Mouse (Mus musculus) liver, embryonic 16.5 days (tissue): Measurements from ENCODE around the gene Tmem132b. TPM values are rescaled to one million over a fixed set of nuclear protein-coding genes. Genes with fewer than 3 reads are reported as not detected.

Experiments used
- ATAC-seq: fragments of 200-750 bp; cut with Nextera tagmentation; 2 replicates; pipeline ENCODE4 v1.8.0; 2017; ENCODE audit warnings: low read depth, mild to moderate bottlenecking, moderate number of reproducible peaks, moderate library complexity
- H3K27ac ChIP-seq: fragments of 300-500 bp; sonication (generic); 2 replicates; pipeline ENCODE4 v1.5.1; 2014; ENCODE audit warnings: mild to moderate bottlenecking, low read length
- H3K27me3 ChIP-seq: fragments of 300-500 bp; sonication (generic); 2 replicates; pipeline ENCODE4 v1.6.1; 2014; ENCODE audit warnings: low read depth, low read length, mixed read lengths; ENCODE audit not compliant: control insufficient read depth, insufficient read depth
- H3K36me3 ChIP-seq: fragments of 300-500 bp; sonication (generic); 2 replicates; pipeline ENCODE4 v1.6.1; 2014; ENCODE audit warnings: mild to moderate bottlenecking; ENCODE audit not compliant: control insufficient read depth, insufficient read depth
- H3K4me1 ChIP-seq: fragments of 300-500 bp; sonication (generic); 2 replicates; pipeline ENCODE4 v1.6.1; 2014; ENCODE audit warnings: low read depth, low read length, mixed read lengths; ENCODE audit not compliant: control insufficient read depth
- H3K4me2 ChIP-seq: fragments of 300-500 bp; sonication (generic); 2 replicates; pipeline ENCODE4 v1.6.1; 2014; ENCODE audit warnings: low read depth, low read length, mixed read lengths
- H3K4me3 ChIP-seq: fragments of 300-500 bp; sonication (generic); 2 replicates; pipeline ENCODE4 v1.5.1; 2014; ENCODE audit warnings: low read depth, mild to moderate bottlenecking, low read length
- H3K9ac ChIP-seq: fragments of 300-500 bp; sonication (generic); 2 replicates; pipeline ENCODE4 v1.6.1; 2014; ENCODE audit warnings: low read depth, low read length
- H3K9me3 ChIP-seq: fragments of 300-500 bp; sonication (generic); replicated peaks from 2 replicates; pipeline ENCODE4 v1.6.1; 2016; ENCODE audit warnings: low read length; ENCODE audit not compliant: control insufficient read depth
- WGBS: fragments of 180-500 bp; shearing (Covaris S2); extraction: QIAGEN DNeasy Blood & Tissue Kit; methylation state at CpG from one replicate; pipeline ENCODE4 v1.1.7; 2014; ENCODE audit not compliant: insufficient replicate concordance; 5-methylcytosine and 5-hydroxymethylcytosine counted together
- polyA plus RNA-seq: library from polyadenylated mRNA; unstranded; fragments of >200 nt; fragmentation: Nextera tagmentation; extraction: Ambion mirVana; gene quantifications from 2 replicates; pipeline ENCODE4 v1.2.1, GENCODE M21; 2015

Tmem132b gene
- polyA plus RNA-seq, 1 experiment from 2014 or later: not detected

DNA sequence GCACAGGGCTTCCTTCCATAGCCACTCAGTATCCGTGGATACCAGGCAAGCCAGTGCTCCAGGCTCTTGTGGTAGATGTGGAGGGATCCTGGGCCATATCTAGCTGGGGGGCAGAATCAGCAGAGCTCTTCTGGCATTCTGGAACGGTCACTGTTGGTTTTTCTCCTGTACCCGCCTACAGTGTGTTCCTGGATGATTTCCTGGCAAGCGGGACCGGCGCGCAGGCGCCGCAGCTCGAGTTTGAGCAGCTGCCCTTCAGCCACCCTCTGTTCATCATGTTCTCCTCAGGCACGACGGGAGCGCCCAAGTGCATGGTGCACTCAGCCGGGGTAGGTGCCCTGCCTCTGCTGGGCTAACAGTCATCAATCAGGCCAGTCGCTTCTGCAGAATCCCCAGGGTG is 25.6 kb upstream of the Tmem132b start:
- H3K27ac ChIP-seq: no peak overlapping the region
- H3K4me3 ChIP-seq: no peak overlapping the region
- peaks cover 7% of the 10 kb centered on the region; the same call in 1 of the 2 replicates for H3K36me3 ChIP-seq
- H3K9me3 ChIP-seq: no peaks in the 10 kb centered on the region
- no peak for ATAC-seq
- H3K4me2 ChIP-seq: no peak overlapping the region
- no peaks in the 10 kb centered on the region for H3K4me1 ChIP-seq
- H3K9ac ChIP-seq: no peak overlapping the region
- WGBS: 90% methylated on average over 15 of the region's 15 CpGs
- no peaks in the 10 kb centered on the region for H3K27me3 ChIP-seq

DNA sequence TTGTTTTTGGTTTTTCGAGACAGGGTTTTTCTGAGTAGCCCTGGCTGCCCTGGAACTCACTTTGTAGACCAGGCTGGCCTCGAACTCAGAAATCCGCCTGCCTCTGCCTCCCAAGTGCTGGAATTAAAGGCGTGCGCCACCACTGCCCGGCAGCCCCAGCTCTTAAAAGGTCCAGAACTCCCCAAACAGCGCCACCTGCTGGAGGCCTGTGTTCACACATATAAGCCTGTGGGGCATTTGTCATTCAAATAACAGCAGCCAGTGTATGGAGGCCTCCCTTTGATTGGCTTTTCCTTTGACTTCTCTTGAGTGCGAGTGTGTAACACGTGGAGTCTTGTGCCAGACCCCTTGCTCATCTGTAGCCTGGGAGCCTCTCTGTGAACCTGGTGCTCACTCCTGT is 24.0 kb upstream of the Tmem132b start:
- Histone ChIP-seq H3K4me1 (no peaks in the 10 kb centered on the region), H3K9me3 (no peaks in the 10 kb centered on the region), H3K27me3 (no peaks in the 10 kb centered on the region), H3K9ac (no peak overlapping the region), H3K4me2 (no peak overlapping the region), H3K27ac (no peak overlapping the region), H3K36me3 (peaks cover 13% of the 10 kb centered on the region), H3K4me3 (no peak overlapping the region)
- WGBS: 89% methylated on average over 9 of the region's 9 CpGs
- no peak for ATAC-seq

DNA sequence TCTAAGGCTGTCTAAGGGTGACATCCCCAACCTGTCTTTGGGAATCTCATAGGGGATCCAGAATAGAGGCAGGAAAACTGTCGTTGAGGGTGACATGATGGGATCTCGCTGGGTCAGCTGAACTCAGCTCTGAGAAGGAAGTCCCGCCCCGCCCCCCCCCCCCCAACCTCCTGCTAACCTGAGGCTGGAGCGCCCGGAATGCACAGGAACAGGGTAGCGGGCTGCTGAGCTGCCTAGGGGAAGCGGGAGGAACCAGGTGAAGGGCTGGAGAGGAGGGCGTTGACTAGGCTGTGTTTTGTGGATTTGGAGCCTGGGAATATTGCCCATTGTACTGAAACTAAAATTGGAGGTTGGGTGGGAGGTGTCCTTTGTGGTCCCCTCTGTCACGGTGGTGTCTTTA is 23.6 kb upstream of the Tmem132b start:
- Histone ChIP-seq H3K36me3 (peaks cover 14% of the 10 kb centered on the region), H3K4me3 (no peak overlapping the region), H3K27ac (no peak overlapping the region), H3K4me1 (no peaks in the 10 kb centered on the region), H3K9me3 (no peaks in the 10 kb centered on the region), H3K9ac (no peak overlapping the region), H3K4me2 (no peak overlapping the region), H3K27me3 (no peaks in the 10 kb centered on the region)
- no peak for ATAC-seq
- 88% methylated on average over 10 of the region's 10 CpGs for WGBS

DNA sequence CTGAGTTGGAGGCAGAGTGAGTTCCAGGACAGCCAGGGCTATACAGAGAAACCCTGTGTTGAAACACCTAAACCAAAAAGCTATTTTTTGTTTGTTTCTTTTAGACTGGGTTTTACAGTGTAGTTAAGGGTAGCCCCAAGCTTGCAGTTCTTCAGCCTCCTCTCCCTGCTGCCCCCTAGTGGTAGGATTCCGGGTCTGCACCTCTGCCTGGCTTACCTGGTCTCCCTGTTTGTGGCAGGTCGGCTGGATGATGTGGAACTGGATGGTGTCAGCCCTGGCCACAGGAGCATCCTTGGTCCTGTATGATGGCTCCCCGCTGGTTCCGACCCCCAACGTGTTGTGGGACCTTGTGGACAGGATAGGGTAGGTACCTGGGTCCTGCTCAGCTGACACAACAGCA is 22.0 kb upstream of the Tmem132b start:
- Histone ChIP-seq H3K27ac (no peak overlapping the region), H3K4me1 (no peaks in the 10 kb centered on the region), H3K27me3 (no peaks in the 10 kb centered on the region), H3K4me3 (no peak overlapping the region), H3K9me3 (no peaks in the 10 kb centered on the region), H3K36me3 (peaks cover 14% of the 10 kb centered on the region), H3K9ac (no peak overlapping the region), H3K4me2 (no peak overlapping the region)
- 39% methylated on average over 5 of the region's 5 CpGs for WGBS
- no peak; the same call in 1 of the 2 replicates for ATAC-seq

DNA sequence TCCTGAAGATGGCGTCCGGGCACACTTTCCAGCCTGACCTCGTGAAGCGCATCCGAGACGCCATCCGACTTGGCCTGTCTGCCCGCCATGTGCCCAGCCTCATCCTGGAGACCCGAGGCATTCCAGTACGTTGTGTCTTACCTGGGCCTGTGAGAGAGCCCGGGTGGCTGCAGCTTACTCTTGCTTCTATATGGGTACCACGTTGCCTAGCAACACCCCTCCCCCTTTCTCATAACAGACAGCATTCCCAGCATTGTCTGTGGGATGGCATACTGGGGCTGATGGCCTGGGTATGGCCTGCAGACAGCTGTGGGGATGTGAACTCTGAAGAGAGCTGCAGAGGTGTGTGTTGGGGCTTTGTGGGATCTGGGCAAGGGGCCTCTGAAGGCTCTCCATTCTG is 16.6 kb upstream of the Tmem132b start:
- Histone ChIP-seq H3K4me3 (no peak overlapping the region), H3K9ac (no peak overlapping the region), H3K9me3 (no peaks in the 10 kb centered on the region), H3K4me2 (no peak overlapping the region), H3K27ac (no peak overlapping the region), H3K4me1 (no peaks in the 10 kb centered on the region), H3K36me3 (peaks cover 16% of the 10 kb centered on the region), H3K27me3 (no peaks in the 10 kb centered on the region)
- ATAC-seq: no peak
- WGBS: 84% methylated on average over 12 of the region's 12 CpGs

DNA sequence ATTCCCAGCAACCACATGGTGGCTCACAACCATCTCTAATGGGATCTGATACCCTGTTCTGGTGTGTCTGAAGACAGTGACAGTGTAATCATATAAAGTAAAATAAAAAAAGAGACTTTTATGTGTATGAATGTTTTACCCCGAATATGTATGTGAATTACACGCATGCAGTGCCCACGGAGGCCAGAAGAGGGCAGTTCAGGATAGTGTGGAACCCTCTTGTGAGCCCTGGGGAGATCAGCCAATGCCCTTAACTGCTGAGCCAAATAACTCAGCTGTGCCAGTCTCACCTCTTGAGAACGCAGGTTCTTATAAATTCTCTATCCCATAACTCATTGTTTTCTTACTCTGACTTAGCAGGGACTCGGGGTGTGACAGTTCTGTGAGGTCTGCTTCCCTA is 12.9 kb upstream of the Tmem132b start:
- 56% methylated on average over 5 of the region's 5 CpGs for WGBS
- Histone ChIP-seq H3K9me3 (no peaks in the 10 kb centered on the region), H3K4me1 (no peaks in the 10 kb centered on the region; the same call in 1 of the 2 replicates), H3K4me2 (no peak overlapping the region), H3K27ac (no peak overlapping the region), H3K4me3 (no peak overlapping the region), H3K27me3 (no peaks in the 10 kb centered on the region), H3K36me3 (peaks cover 7% of the 10 kb centered on the region), H3K9ac (no peak overlapping the region)
- ATAC-seq: no peak

DNA sequence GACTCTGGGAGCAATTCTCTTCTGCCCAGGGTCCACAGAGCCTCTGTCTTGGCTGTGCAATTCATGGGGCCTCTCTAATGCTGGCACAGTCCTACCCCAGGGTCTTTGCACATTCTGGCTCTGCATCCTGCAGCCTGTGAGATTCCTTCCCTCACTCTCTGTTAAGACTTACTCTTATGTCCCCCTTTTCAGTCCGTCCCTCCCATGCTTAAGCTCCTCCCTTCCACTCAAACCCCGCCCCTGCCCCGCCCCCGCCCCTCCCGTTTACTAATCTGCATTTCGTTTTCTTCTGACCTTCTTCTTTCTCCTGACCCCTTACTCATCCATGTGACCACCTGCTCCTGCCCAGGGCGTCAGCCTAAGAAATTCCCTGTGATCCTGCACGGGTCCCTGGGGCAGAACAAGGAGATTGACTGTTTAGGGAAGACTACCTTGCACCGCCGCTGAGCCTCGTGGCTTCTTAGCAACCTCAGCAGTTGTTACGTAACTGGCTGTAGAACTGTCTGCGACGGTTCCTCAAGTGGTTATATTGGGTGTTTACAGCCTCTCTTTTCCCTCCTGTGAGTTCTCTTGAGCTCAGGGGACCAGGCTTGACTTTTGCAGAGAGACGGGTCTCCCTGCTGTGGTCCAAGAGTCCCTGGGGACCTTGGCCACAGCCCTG is 10.5 kb upstream of the Tmem132b start:
- WGBS: 4% methylated on average over 15 of the region's 15 CpGs
- ATAC-seq: 0 out of 2 replicates have a peak, but pooled peaks have one; percentile 21
- peak overlapping the region; percentile 59 for H3K4me2 ChIP-seq
- H3K4me3 ChIP-seq: peak overlapping the region; percentile 39
- H3K27me3 ChIP-seq: no peaks in the 10 kb centered on the region
- no peaks in the 10 kb centered on the region; the same call in 1 of the 2 replicates for H3K4me1 ChIP-seq
- H3K9me3 ChIP-seq: no peaks in the 10 kb centered on the region
- H3K9ac ChIP-seq: no peak overlapping the region
- no peak overlapping the region for H3K27ac ChIP-seq
- peaks cover 7% of the 10 kb centered on the region for H3K36me3 ChIP-seq

DNA sequence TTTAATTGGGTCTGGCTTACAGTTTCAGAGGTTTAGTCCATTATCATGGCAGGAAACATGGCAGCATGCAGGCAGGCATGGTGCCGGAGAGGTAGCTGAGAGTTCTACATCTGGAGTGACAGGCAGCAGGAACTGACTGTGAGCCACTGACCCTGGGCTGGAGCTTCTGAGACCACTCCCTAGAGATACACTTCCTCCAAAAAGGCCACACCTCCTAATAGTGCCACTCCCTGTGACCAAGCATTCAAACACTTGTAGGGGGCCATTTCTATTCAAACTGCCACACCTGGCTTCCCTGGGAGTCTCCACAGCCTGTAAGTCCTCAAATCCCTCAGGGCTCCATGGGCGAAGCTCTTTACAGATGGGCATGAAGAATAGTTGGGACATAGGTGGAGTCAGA is 8.2 kb upstream of the Tmem132b start:
- WGBS: 50% methylated on average over 2 of the region's 2 CpGs
- no peaks in the 10 kb centered on the region; the same call in 1 of the 2 replicates for H3K4me1 ChIP-seq
- H3K4me2 ChIP-seq: no peak overlapping the region
- H3K9ac ChIP-seq: no peak overlapping the region
- no peaks in the 10 kb centered on the region; the same call in 1 of the 2 replicates for H3K9me3 ChIP-seq
- ATAC-seq: no peak
- no peak overlapping the region for H3K27ac ChIP-seq
- H3K4me3 ChIP-seq: no peak overlapping the region
- H3K36me3 ChIP-seq: no peaks in the 10 kb centered on the region
- H3K27me3 ChIP-seq: no peaks in the 10 kb centered on the region

DNA sequence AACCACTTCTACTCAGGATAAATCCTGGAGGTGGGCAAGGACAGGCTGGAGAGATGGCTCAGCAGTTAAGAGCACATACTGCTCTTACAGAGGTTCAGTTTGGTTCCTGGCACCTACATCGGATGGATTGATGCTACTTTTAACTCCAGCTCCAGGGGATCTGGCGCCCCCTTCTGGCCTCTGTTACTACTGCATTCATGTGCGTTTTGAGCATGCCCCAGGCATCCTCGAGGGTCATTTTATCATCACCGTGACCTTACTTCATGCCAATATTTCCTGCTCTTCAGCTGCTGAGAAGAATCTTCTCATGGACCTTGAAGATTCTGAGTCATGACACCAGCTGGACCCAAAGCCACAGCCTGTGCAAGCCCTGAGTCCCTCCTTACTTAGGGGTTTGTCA is 6.1 kb upstream of the Tmem132b start:
- no peak for ATAC-seq
- Histone ChIP-seq H3K27ac (no peak overlapping the region), H3K9ac (no peak overlapping the region), H3K4me2 (no peak overlapping the region), H3K36me3 (no peaks in the 10 kb centered on the region), H3K4me3 (no peak overlapping the region), H3K4me1 (no peaks in the 10 kb centered on the region; the same call in 1 of the 2 replicates), H3K9me3 (no peaks in the 10 kb centered on the region; the same call in 1 of the 2 replicates), H3K27me3 (peaks cover 6% of the 10 kb centered on the region)
- WGBS: 52% methylated on average over 5 of the region's 5 CpGs
